Mouse (Mus musculus) heart, embryonic 16.5 days (tissue): Measurements from ENCODE around the gene Vps52. TPM values are rescaled to one million over a fixed set of nuclear protein-coding genes. Genes with fewer than 3 reads are reported as not detected.
A peak's percentile ranks its signal among the peaks of the same experiment; 100 is the strongest.

Experiments
- ATAC-seq: fragments of 200-750 bp; cut with Nextera tagmentation; replicated peaks from 2 replicates; pipeline ENCODE4 v1.8.0; 2017; ENCODE audit warnings: moderate number of reproducible peaks; ENCODE audit not compliant: insufficient read depth, low FRiP score; ENCODE audit errors: extremely low read depth
- H3K27ac ChIP-seq: fragments of 300-500 bp; sonication (generic); 2 replicates; pipeline ENCODE4 v1.5.1; 2014; ENCODE audit warnings: mild to moderate bottlenecking, low read length, control low read depth, moderate library complexity
- H3K27me3 ChIP-seq: fragments of 300-500 bp; sonication (generic); 2 replicates; pipeline ENCODE4 v1.6.1; 2014; ENCODE audit warnings: low read length, mixed read lengths; ENCODE audit not compliant: control insufficient read depth, insufficient read depth
- H3K36me3 ChIP-seq: fragments of 300-500 bp; sonication (generic); 2 replicates; pipeline ENCODE4 v1.6.1; 2014; ENCODE audit not compliant: control insufficient read depth, insufficient read depth
- H3K4me1 ChIP-seq: fragments of 300-500 bp; sonication (generic); 2 replicates; pipeline ENCODE4 v1.6.1; 2014; ENCODE audit warnings: low read length, mixed read lengths; ENCODE audit not compliant: control insufficient read depth, insufficient read depth
- H3K4me2 ChIP-seq: fragments of 300-500 bp; sonication (generic); 2 replicates; pipeline ENCODE4 v1.6.1; 2014; ENCODE audit warnings: low read depth, mild to moderate bottlenecking, control low read depth, low read length
- H3K4me3 ChIP-seq: fragments of 300-500 bp; sonication (generic); 2 replicates; pipeline ENCODE4 v1.5.1; 2014; ENCODE audit warnings: mild to moderate bottlenecking, control low read depth, low read length
- H3K9ac ChIP-seq: fragments of 300-500 bp; sonication (generic); 2 replicates; pipeline ENCODE4 v1.6.1; 2014; ENCODE audit warnings: low read length, control low read depth
- H3K9me3 ChIP-seq: fragments of 300-500 bp; sonication (generic); replicated peaks from 2 replicates; pipeline ENCODE4 v1.6.1; 2016; ENCODE audit warnings: low read length; ENCODE audit not compliant: control insufficient read depth
- WGBS: fragments of 180-500 bp; shearing (Covaris S2); extraction: QIAGEN DNeasy Blood & Tissue Kit; methylation state at CpG from one replicate; pipeline ENCODE4 v1.1.7; 2014; 5-methylcytosine and 5-hydroxymethylcytosine counted together
- polyA plus RNA-seq: library from polyadenylated mRNA; unstranded; fragments of >200 nt; fragmentation: Nextera tagmentation; extraction: Ambion mirVana; gene quantifications from 2 replicates; pipeline ENCODE4 v1.2.1, GENCODE M21; 2015

Gene Vps52
- polyA plus RNA-seq, 1 experiment from 2014 or later, result 39.7 TPM

- no peaks in the 10 kb centered on the region for H3K9me3 ChIP-seq
- under 1% methylated on average over 52 of the region's 52 CpGs for WGBS
- H3K4me2 ChIP-seq, result peak overlapping the region; percentile 97
- H3K4me3 ChIP-seq, result peak overlapping the region; percentile 85
- peaks cover 23% of the 10 kb centered on the region for H3K4me1 ChIP-seq
- H3K9ac ChIP-seq, result peak overlapping the region; percentile 86
- peak overlapping the region; percentile 89 for H3K27ac ChIP-seq
- no peaks in the 10 kb centered on the region for H3K27me3 ChIP-seq
- peaks cover 10% of the 10 kb centered on the region for H3K36me3 ChIP-seq
- ATAC-seq, result peak; percentile 34
Observed at GRCm38 (mm10) chr17:33919351-33920281, 36.0 kb upstream of the Vps52 start.

GRCm38 (mm10) chr17:33920282-33921097, 35.1 kb upstream of the Vps52 start:
- Histone ChIP-seq H3K27ac (peak overlapping the region; percentile 89), H3K4me2 (peak overlapping the region; percentile 97), H3K36me3 (peaks cover 13% of the 10 kb centered on the region), H3K9me3 (no peaks in the 10 kb centered on the region), H3K27me3 (no peaks in the 10 kb centered on the region), H3K4me1 (peaks cover 17% of the 10 kb centered on the region), H3K4me3 (peak overlapping the region; percentile 85), H3K9ac (peak overlapping the region; percentile 86)
- WGBS, result under 1% methylated on average over 36 of the region's 36 CpGs
- ATAC-seq, result peak; percentile 8; the same call in 1 of the 2 replicates

DNA sequence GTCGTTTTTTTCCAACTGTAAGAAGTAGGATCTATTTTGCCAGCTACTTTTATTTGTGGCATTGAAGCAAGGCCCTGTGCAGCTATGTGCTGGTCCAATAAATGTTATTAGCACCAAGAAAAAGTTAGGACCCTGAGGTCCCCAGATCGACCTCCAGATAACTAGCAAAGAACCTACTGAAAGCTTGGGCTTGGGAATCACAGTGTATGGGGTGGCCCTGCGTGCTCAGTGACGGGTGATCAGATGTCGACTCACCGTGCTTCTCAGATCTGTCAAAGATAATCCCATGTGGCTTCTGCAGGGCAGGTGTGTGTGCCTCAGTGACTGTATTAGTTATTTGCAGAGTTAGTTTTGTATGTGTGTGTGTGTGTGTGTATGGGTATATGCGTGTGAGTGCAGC, 34.3 kb upstream of the Vps52 start:
- Histone ChIP-seq H3K36me3 (peaks cover 13% of the 10 kb centered on the region), H3K27me3 (no peaks in the 10 kb centered on the region), H3K27ac (no peak overlapping the region), H3K9me3 (no peaks in the 10 kb centered on the region), H3K4me1 (peaks cover 17% of the 10 kb centered on the region), H3K9ac (no peak overlapping the region), H3K4me2 (no peak overlapping the region), H3K4me3 (no peak overlapping the region)
- ATAC-seq, result no peak
- 85% methylated on average over 7 of the region's 7 CpGs for WGBS

- no peaks in the 10 kb centered on the region for H3K27me3 ChIP-seq
- H3K4me2 ChIP-seq, result no peak overlapping the region
- H3K9ac ChIP-seq, result no peak overlapping the region
- no peak for ATAC-seq
- H3K27ac ChIP-seq, result no peak overlapping the region
- no peaks in the 10 kb centered on the region for H3K9me3 ChIP-seq
- 0 out of 2 replicates have a peak, but pooled peaks cover 3% of the 10 kb centered on the region for H3K36me3 ChIP-seq
- peaks cover 7% of the 10 kb centered on the region; the same call in 1 of the 2 replicates for H3K4me1 ChIP-seq
- 82% methylated on average over 10 of the region's 10 CpGs for WGBS
- no peak overlapping the region for H3K4me3 ChIP-seq
Observed at GRCm38 (mm10) chr17:33924577-33925283, 30.9 kb upstream of the Vps52 start.

DNA sequence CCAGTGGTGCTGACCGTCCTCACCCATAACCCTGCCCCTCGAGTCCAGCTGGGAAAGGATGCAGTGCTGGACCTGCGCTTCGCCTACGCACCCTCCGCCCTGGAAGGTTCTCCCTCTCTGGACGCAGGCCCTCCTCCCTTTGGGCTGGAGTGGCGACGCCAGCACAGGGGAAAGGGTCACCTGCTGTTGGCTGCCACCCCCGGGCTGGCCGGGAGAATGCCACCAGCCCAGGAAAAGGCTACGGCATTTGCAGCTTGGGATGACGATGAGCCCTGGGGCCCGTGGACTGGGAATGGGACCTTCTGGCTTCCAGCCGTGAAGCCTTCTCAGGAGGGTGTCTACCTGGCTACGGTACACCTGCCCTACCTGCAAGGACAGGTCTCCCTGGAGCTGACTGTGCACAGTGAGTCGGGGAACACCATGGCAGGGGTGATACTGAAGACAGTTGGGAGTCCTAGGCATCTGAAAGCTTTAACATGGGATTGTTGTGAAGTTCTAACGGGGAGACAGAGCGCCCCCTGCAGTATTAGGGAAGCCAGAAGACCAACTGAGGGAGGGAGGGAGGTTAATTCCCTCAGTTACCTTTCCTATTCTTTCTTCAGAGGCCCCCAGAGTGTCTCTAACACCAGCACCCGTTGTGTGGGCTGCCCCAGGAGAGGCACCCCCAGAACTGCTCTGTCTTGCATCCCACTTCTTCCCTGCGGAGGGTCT, 30.1 kb upstream of the Vps52 start:
- no peak overlapping the region for H3K9ac ChIP-seq
- peaks cover 7% of the 10 kb centered on the region for H3K4me1 ChIP-seq
- H3K27me3 ChIP-seq, result no peaks in the 10 kb centered on the region
- no peak for ATAC-seq
- no peak overlapping the region for H3K4me3 ChIP-seq
- no peak overlapping the region for H3K27ac ChIP-seq
- no peak overlapping the region for H3K4me2 ChIP-seq
- 81% methylated on average over 21 of the region's 21 CpGs for WGBS
- H3K36me3 ChIP-seq, result 0 out of 2 replicates have a peak, but pooled peaks cover 3% of the 10 kb centered on the region
- H3K9me3 ChIP-seq, result no peaks in the 10 kb centered on the region

GRCm38 (mm10) chr17:33926207-33926932, 29.2 kb upstream of the Vps52 start:
- WGBS, result 76% methylated on average over 17 of the region's 17 CpGs
- no peak overlapping the region for H3K4me2 ChIP-seq
- peaks cover 15% of the 10 kb centered on the region for H3K4me1 ChIP-seq
- H3K9me3 ChIP-seq, result no peaks in the 10 kb centered on the region
- no peak overlapping the region for H3K4me3 ChIP-seq
- no peak for ATAC-seq
- no peaks in the 10 kb centered on the region for H3K27me3 ChIP-seq
- H3K36me3 ChIP-seq, result 0 out of 2 replicates have a peak, but pooled peaks cover 3% of the 10 kb centered on the region
- no peak overlapping the region for H3K9ac ChIP-seq
- no peak overlapping the region for H3K27ac ChIP-seq

- H3K4me2 ChIP-seq, result peak overlapping the region; percentile 97
- H3K27me3 ChIP-seq, result no peaks in the 10 kb centered on the region
- peak overlapping the region; percentile 79 for H3K9ac ChIP-seq
- H3K9me3 ChIP-seq, result no peaks in the 10 kb centered on the region
- H3K36me3 ChIP-seq, result peaks cover 8% of the 10 kb centered on the region
- H3K4me1 ChIP-seq, result peaks cover 16% of the 10 kb centered on the region
- 55% methylated on average over 21 of the region's 21 CpGs for WGBS
- ATAC-seq, result no peak
- peak overlapping the region; percentile 64 for H3K4me3 ChIP-seq
- no peak overlapping the region for H3K27ac ChIP-seq
Observed at GRCm38 (mm10) chr17:33928251-33928947, 27.2 kb upstream of the Vps52 start.
